ENCODE assay signal across 23 mouse cellular contexts in genomic region chr1:52312076-52312633, GRCm38 (mm10).
DNase-seq lines count a peak whose midpoint lies in the region; ATAC-seq and TF ChIP-seq lines count a peak whose summit lies in the region.
"Had no signal": no experiment of that assay in that cellular context is flagged by ENCODE, and none has a peak within 500 bp of the region (broad histone marks: within the 10 kb centered on the region; RNA-seq: fewer than 3 reads in every experiment).

No protein-coding gene starts in this region.

- DNase-seq in forebrain, embryonic 11.5 days (ENCODE audit: low spot score) = no peak
- DNase-seq in hindbrain, postnatal 0 days (ENCODE audit: low spot score) = no peak
- peak; percentile 38 for DNase-seq in brain, adult 2 months (ENCODE audit: low read depth, low spot score)
- DNase-seq in brain, embryonic 14.5 days (ENCODE audit: low read depth) = peak; percentile 78
- DNase-seq: adrenal gland, adult 2 months; adrenal gland, postnatal 14 days; cerebellum, adult 18-20 months; cerebellum, adult 9-10 months; cerebellum, postnatal 14 days; gastrocnemius, postnatal 25 days; heart, adult 18-20 months; heart, postnatal 10 days; heart, postnatal 36 days; kidney, adult 2 months had no signal

- no peak overlapping the region for H3K27ac ChIP-seq in forebrain, embryonic 15.5 days (replicated peaks)
- H3K27ac ChIP-seq in forebrain, embryonic 11.5 days (ENCODE audit: low read depth, low read length) = no peak overlapping the region
- H3K27ac ChIP-seq in hindbrain, postnatal 0 days = no peak overlapping the region
- no peak overlapping the region for H3K27ac ChIP-seq in hindbrain, embryonic 13.5 days
- H3K27ac ChIP-seq in intestine, embryonic 15.5 days = no peak overlapping the region
- no peak overlapping the region for H3K27ac ChIP-seq in midbrain, embryonic 15.5 days
- H3K27ac ChIP-seq: heart, embryonic 15.5 days had no signal

- TF ChIP-seq POLR2A in brain, embryonic 14.5 days (IDR thresholded peaks at IDR 0.05; ENCODE audit: borderline replicate concordance, extremely low read depth, insufficient read depth, insufficient read length, poor library complexity, severe bottlenecking) = no peak

- 49% methylated on average over 3 of the region's 3 CpGs for WGBS in forebrain, embryonic 15.5 days
- WGBS in forebrain, embryonic 11.5 days = 74% methylated on average over 3 of the region's 3 CpGs
- 36% methylated on average over 3 of the region's 3 CpGs for WGBS in hindbrain, postnatal 0 days
- WGBS in hindbrain, embryonic 13.5 days = 66% methylated on average over 3 of the region's 3 CpGs
- 79% methylated on average over 3 of the region's 3 CpGs for WGBS in intestine, embryonic 15.5 days
- 60% methylated on average over 3 of the region's 3 CpGs for WGBS in midbrain, embryonic 15.5 days

- H3K27me3 ChIP-seq in forebrain, embryonic 15.5 days = no peaks in the 10 kb centered on the region
- H3K27me3 ChIP-seq in forebrain, embryonic 11.5 days (ENCODE audit: control insufficient read depth, insufficient read depth, low read length) = no peaks in the 10 kb centered on the region
- H3K27me3 ChIP-seq in hindbrain, postnatal 0 days (ENCODE audit: insufficient read depth, low read length) = no peaks in the 10 kb centered on the region
- H3K27me3 ChIP-seq in hindbrain, embryonic 13.5 days = no peaks in the 10 kb centered on the region
- no peaks in the 10 kb centered on the region for H3K27me3 ChIP-seq in intestine, embryonic 15.5 days (replicated peaks)
- H3K27me3 ChIP-seq in midbrain, embryonic 15.5 days (replicated peaks) = no peaks in the 10 kb centered on the region
- H3K27me3 ChIP-seq: heart, embryonic 12.5 days; heart, embryonic 15.5 days had no signal

- H3K36me3 ChIP-seq in forebrain, embryonic 15.5 days = no peaks in the 10 kb centered on the region
- H3K36me3 ChIP-seq in forebrain, embryonic 11.5 days (ENCODE audit: control insufficient read depth, insufficient read depth, low read length) = no peaks in the 10 kb centered on the region
- H3K36me3 ChIP-seq in hindbrain, postnatal 0 days (ENCODE audit: insufficient read depth, low read length) = no peaks in the 10 kb centered on the region
- H3K36me3 ChIP-seq in hindbrain, embryonic 13.5 days = no peaks in the 10 kb centered on the region
- no peaks in the 10 kb centered on the region for H3K36me3 ChIP-seq in intestine, embryonic 15.5 days
- no peaks in the 10 kb centered on the region for H3K36me3 ChIP-seq in midbrain, embryonic 15.5 days (replicated peaks)
- H3K36me3 ChIP-seq: heart, embryonic 12.5 days; heart, embryonic 15.5 days had no signal

- no peak overlapping the region for H3K4me3 ChIP-seq in forebrain, embryonic 15.5 days
- no peak overlapping the region for H3K4me3 ChIP-seq in forebrain, embryonic 11.5 days (ENCODE audit: low read depth, low read length)
- no peak overlapping the region for H3K4me3 ChIP-seq in hindbrain, postnatal 0 days (ENCODE audit: low read length)
- no peak overlapping the region for H3K4me3 ChIP-seq in hindbrain, embryonic 13.5 days
- no peak overlapping the region for H3K4me3 ChIP-seq in intestine, embryonic 15.5 days (replicated peaks)
- no peak overlapping the region for H3K4me3 ChIP-seq in midbrain, embryonic 15.5 days
- H3K4me3 ChIP-seq: heart, embryonic 12.5 days; heart, embryonic 15.5 days had no signal

- TF ChIP-seq CTCF in hindbrain, postnatal 0 days (IDR thresholded peaks at IDR 0.05; ENCODE audit: low read depth) = no peak
- TF ChIP-seq CTCF in brain, embryonic 14.5 days (IDR thresholded peaks at IDR 0.05; ENCODE audit: borderline replicate concordance, extremely low read depth, insufficient read depth, insufficient read length) = no peak

- no peaks in the 10 kb centered on the region for H3K9me3 ChIP-seq in forebrain, embryonic 15.5 days
- no peaks in the 10 kb centered on the region for H3K9me3 ChIP-seq in forebrain, embryonic 11.5 days (ENCODE audit: control insufficient read depth, low read length)
- H3K9me3 ChIP-seq in hindbrain, postnatal 0 days (ENCODE audit: low read length) = no peaks in the 10 kb centered on the region
- no peaks in the 10 kb centered on the region for H3K9me3 ChIP-seq in hindbrain, embryonic 13.5 days
- no peaks in the 10 kb centered on the region for H3K9me3 ChIP-seq in intestine, embryonic 15.5 days
- no peaks in the 10 kb centered on the region for H3K9me3 ChIP-seq in midbrain, embryonic 15.5 days
- H3K9me3 ChIP-seq: heart, embryonic 12.5 days; heart, embryonic 15.5 days had no signal

- no peak overlapping the region for H3K4me2 ChIP-seq in forebrain, embryonic 15.5 days (replicated peaks)
- no peak overlapping the region for H3K4me2 ChIP-seq in forebrain, embryonic 11.5 days (ENCODE audit: low read depth, low read length, severe bottlenecking)
- no peak overlapping the region for H3K4me2 ChIP-seq in hindbrain, postnatal 0 days (ENCODE audit: low read depth, low read length)
- H3K4me2 ChIP-seq in hindbrain, embryonic 13.5 days = no peak overlapping the region
- H3K4me2 ChIP-seq in intestine, embryonic 15.5 days (replicated peaks) = no peak overlapping the region
- no peak overlapping the region for H3K4me2 ChIP-seq in midbrain, embryonic 15.5 days
- H3K4me2 ChIP-seq: heart, embryonic 12.5 days; heart, embryonic 15.5 days had no signal

- H3K4me1 ChIP-seq in forebrain, embryonic 15.5 days = peaks cover 1% of the 10 kb centered on the region
- 0 out of 2 replicates have a peak, but pooled peaks cover under 1% of the 10 kb centered on the region for H3K4me1 ChIP-seq in forebrain, embryonic 11.5 days (replicated peaks; ENCODE audit: control insufficient read depth, insufficient read depth, low read length)
- H3K4me1 ChIP-seq in hindbrain, postnatal 0 days (ENCODE audit: insufficient read depth, low read length) = no peaks in the 10 kb centered on the region
- H3K4me1 ChIP-seq in hindbrain, embryonic 13.5 days (replicated peaks) = no peaks in the 10 kb centered on the region; the same call in 1 of the 2 replicates
- H3K4me1 ChIP-seq in intestine, embryonic 15.5 days (replicated peaks) = no peaks in the 10 kb centered on the region
- H3K4me1 ChIP-seq in midbrain, embryonic 15.5 days = peaks cover under 1% of the 10 kb centered on the region; the same call in 1 of the 2 replicates
- H3K4me1 ChIP-seq: heart, embryonic 12.5 days; heart, embryonic 15.5 days had no signal

- no peak overlapping the region for H3K9ac ChIP-seq in forebrain, embryonic 15.5 days (replicated peaks)
- no peak overlapping the region for H3K9ac ChIP-seq in forebrain, embryonic 11.5 days (ENCODE audit: low read length)
- H3K9ac ChIP-seq in hindbrain, postnatal 0 days (replicated peaks; ENCODE audit: low read length) = no peak overlapping the region
- H3K9ac ChIP-seq in hindbrain, embryonic 13.5 days = no peak overlapping the region
- H3K9ac ChIP-seq in intestine, embryonic 15.5 days = no peak overlapping the region
- H3K9ac ChIP-seq in midbrain, embryonic 15.5 days = no peak overlapping the region
- H3K9ac ChIP-seq: heart, embryonic 12.5 days; heart, embryonic 15.5 days had no signal

- peak; percentile 90 for ATAC-seq in forebrain, embryonic 15.5 days (replicated peaks)
- no peak for ATAC-seq in forebrain, embryonic 11.5 days (replicated peaks; ENCODE audit: low FRiP score)
- ATAC-seq in hindbrain, postnatal 0 days = peak; percentile 71
- ATAC-seq in hindbrain, embryonic 13.5 days (ENCODE audit: low FRiP score) = no peak; the same call in 1 of the 2 replicates
- ATAC-seq in intestine, embryonic 15.5 days = no peak
- no peak for ATAC-seq in midbrain, embryonic 15.5 days (replicated peaks)
- ATAC-seq: CD4-positive, CD25-positive, alpha-beta regulatory T cell, adult 4 months; inflammation-experienced regulatory T-cells, adult 6 months; intestine, postnatal 0 days had no signal

Comparison
In these comparisons a context has a peak if more than half of its experiments do, and no peak if none do; other contexts are left out.
1. ATAC-seq: peak in forebrain, embryonic 15.5 days (single experiment) and hindbrain, postnatal 0 days (single experiment); none in forebrain, embryonic 11.5 days (single experiment), hindbrain, embryonic 13.5 days (single experiment), intestine, embryonic 15.5 days (single experiment) and midbrain, embryonic 15.5 days (single experiment).
2. DNase-seq: peak in brain, adult 2 months (single experiment) and brain, embryonic 14.5 days (single experiment); none in forebrain, embryonic 11.5 days (single experiment) and hindbrain, postnatal 0 days (single experiment).